Mouse (Mus musculus): ENCODE data around the gene Disp1. TPM values are rescaled to one million over a fixed set of nuclear protein-coding genes. Genes with fewer than 3 reads are reported as not detected.
A peak's percentile ranks its signal among the peaks of the same experiment; 100 is the strongest.

The Disp1 gene
- total RNA-seq, 2 experiments from 2014 or later, result 7.6 to 8.3 TPM

- no peak for DNase-seq
These were observed 87.9 kb downstream of the Disp1 start for GRCm38 (mm10) chr1:183133440-183133839.

GRCm38 (mm10) chr1:183127246-183127645 is 94.1 kb downstream of the Disp1 start:
- no peak for DNase-seq

DNA sequence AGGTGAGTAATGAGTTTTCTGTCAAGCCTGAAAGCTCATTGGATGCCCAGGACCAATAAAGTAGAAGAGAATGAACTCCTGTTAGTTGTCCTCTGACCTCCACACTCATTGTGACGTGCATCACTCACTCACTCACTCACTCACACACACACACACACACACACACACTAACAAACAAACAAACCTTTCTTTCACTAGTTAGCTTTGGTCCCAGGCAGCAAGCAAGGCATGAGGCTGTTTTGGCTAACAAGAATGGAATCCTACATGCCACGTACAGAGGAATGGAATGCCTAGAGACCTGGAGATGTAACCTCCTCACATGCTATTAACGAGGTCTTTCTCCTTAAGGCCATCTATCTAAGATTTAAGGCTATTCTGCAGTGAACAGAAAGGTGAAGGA is 97.6 kb downstream of the Disp1 start:
- DNase-seq, result no peak

GRCm38 (mm10) chr1:183120341-183120923 is 100.9 kb downstream of the Disp1 start:
- peak; percentile 35 to 54 for DNase-seq

DNA sequence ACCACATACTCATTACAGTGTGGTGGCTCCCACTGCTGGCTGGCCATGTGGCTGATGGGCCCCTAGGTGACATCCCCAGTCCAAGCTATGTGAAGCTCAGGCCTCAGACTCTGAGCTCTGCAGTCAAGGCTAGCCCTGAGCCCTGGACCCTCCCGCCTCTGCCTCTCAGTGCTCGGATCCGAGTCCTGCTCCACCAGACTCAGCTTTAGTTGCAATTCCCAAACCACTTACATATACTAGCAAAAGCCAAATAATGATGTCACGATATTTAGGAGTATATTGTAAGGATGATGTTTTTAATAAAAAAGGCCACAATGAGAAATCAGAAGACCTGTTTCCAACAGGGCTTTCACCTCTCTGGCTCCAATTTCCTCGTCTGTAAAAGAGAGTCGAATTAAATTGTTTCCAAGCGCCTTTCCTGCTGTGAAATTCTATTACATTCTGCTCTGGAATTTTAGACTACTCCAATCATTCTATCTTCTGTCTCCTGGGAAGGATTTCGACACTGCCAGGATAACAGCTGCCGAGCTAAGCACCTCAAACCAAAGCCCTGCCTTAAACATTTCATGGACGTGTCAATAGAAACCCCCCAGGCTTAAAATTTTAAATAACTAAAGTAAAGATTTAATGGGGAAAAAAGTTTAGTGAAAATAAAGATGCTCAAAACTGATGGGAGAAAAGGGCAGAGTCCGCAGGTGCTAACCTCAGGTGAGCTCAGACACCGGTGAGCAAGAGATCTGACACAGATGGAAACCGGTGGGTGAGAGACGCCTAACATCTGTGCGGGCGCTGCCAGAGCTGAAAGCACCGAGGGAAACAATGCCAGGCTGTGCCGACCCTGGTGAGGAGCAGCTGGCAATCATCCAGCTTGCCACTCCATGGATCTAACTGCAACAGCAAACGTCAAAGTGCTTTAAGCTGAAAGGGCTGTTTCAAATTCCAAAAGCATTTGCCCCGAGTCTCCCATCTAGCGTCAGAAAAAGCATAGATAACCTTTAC is 103.2 kb downstream of the Disp1 start:
- DNase-seq, result peak in 1 of 2 experiments; percentile 40

GRCm38 (mm10) chr1:183116946-183117826 is 104.1 kb downstream of the Disp1 start:
- DNase-seq, result peak; percentile 29 to 53

DNA sequence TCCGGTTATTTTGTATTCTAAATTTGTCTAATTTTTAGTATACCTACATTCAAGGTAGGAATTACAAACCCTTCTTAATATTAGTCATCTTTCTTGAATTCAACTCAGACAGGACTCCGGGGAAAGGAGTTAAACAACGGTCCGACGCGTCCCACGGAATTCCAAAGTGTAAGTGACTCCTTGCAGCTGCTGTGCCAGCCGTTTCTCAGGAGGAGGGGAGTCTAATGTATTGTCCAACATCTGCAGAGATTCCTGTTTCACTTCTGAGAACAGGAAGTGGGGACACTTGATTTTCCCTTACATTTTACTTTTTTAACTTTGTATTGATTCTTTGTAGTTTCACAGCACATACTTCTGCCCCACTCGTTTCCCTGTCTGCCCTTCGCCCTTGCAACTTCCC is 104.9 kb downstream of the Disp1 start:
- no peak for DNase-seq

- DNase-seq, result no peak
These were observed 106.2 kb downstream of the Disp1 start for GRCm38 (mm10) chr1:183115076-183115475.

- no peak for DNase-seq
These were observed 106.8 kb downstream of the Disp1 start for GRCm38 (mm10) chr1:183114554-183114953.

DNA sequence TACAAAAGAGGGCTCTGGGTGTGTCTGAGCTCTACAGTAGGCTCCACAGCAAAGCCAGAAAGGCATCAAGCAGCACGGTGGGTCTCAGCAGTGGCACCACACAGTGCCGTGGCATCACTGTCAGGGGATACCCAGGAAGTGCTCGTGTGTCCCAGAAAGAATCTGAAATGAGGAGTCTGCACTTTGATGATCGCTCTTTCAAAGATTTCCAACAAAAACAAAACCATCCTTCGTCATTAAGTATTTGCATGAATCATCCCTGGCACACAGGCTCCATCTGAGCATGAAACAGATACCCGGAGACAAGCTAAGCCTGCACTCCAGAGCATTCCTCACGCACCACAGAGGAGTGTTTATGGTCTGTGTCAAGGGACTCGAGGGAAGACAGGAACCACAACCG is 107.8 kb downstream of the Disp1 start:
- DNase-seq, result no peak

DNA sequence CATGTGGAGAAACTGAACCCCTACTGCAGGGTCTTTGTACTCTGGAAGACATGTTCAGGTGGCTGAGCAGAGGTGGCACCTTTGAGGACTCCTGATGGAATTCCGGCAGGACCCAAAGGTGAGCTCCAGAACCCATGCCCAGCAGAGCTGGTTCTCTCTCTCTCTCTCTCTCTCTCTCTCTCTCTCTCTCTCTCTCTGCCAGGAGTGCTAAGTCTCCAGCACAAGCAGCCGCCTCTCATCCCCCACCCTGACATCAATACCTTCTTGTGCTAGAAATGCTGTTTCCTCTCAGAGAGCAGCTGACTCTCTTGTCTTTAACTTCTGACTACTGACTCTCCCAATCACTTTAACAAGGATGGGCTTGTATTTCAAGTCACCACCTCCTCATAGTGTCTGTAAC is 113.8 kb downstream of the Disp1 start:
- DNase-seq, result no peak

DNA sequence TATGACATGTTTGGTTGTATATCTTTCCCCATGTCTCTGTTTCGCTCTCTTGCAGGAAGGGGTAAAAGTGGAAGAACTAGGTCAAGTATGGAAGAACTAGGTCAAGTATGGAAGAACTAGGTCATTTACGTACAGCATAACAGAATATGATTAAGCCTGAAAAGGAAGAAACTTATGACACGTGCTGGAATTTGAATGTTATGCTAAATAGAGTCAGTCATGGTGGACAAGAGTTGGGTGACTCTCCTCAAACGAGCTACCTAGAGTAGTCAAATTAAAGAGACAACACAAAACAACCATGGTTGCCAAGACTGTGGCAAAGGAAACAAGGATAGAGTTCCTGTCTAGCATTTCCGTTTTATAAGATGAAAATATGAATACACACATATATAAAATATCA is 116.6 kb downstream of the Disp1 start:
- no peak for DNase-seq

DNA sequence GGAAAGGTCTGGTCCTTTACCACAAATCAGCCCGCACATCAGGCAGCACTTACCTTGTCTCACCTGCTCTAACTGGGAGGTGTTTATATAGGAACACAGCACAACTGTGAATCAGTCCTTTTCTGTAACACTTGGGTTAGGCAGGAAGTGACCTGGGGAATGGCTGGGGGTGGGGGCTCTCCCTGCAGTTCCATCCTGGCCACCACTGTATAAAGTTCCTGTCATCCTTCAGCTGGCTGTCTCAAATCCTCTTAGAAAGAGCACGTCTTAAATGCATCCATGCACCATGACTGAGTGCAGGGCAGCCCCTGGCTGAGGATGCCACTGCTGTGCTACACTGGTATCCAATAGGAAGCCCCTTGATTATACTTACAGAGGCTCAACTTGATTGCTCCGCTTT is 118.5 kb downstream of the Disp1 start:
- no peak for DNase-seq

GRCm38 (mm10) chr1:183102153-183102552 is 119.2 kb downstream of the Disp1 start:
- DNase-seq, result no peak

- DNase-seq, result no peak
These were observed 120.0 kb downstream of the Disp1 start for GRCm38 (mm10) chr1:183101371-183101770.

DNA sequence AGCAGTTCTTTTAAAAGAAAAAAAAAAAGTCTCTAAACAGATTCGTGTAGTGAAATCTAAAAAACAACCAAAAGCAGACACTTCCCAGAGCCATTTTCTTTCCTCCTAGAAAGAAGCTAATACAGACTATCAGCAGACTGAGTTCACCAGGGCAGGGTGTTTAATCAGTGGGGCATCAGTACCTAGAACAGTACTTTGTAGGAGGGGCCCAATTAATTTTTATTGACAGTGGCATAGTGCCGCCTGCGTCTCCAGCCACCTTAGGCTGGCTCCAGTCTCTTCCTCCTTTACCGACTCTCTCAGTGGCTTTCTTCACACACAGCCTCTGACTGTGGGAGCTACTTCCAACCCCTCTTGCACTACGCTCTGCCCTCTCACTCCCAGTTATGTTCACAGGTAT is 121.1 kb downstream of the Disp1 start:
- no peak for DNase-seq

GRCm38 (mm10) chr1:183099686-183100085 is 121.6 kb downstream of the Disp1 start:
- DNase-seq, result no peak

DNA sequence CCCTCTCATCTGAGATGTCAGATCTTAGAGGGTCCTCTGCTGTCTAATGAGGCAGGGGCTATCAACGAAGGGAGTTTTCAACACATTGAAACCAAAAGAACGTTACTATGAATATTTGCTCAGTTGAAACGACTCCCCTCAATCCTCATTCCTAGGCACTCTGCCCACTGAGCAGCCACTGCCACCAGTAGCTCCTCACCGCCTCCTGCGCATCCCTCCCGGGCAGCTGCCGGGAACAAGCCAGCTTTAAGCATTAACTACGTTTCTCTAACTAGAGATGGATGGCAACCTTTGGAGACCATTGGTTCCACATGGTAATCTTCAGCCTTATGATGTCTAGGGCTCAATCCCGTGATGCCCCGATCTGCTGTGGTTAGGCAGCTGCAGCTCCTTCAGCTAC is 123.7 kb downstream of the Disp1 start:
- no peak for DNase-seq

- no peak for DNase-seq
These were observed 125.8 kb downstream of the Disp1 start for GRCm38 (mm10) chr1:183095454-183096088.

GRCm38 (mm10) chr1:183092296-183092695 is 129.0 kb downstream of the Disp1 start:
- DNase-seq, result no peak

DNA sequence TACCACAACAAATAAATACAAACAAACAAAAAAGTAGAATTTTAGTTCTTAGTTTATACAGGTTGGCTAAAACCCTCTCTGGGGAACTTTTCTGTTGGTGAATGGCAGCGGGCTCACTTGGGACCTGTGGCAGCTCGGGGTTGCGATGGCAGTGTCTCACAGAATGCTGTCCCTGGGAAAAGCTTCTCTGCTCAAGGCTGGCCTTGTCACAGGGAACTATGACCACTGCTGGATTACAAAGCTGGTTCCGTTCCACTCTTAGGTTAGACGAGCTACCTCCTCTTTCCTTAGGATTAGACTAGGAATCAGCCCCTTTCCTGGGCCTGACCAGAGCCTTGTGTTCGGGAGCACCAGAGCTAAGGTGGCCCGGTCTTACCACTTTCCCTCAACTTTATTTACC is 130.1 kb downstream of the Disp1 start:
- no peak for DNase-seq

- no peak for DNase-seq
These were observed 132.7 kb downstream of the Disp1 start for GRCm38 (mm10) chr1:183088661-183089060.

All from heart, adult 18-20 months (tissue).